Mouse (Mus musculus): ENCODE data around the gene Zscan4e. TPM values are rescaled to one million over a fixed set of nuclear protein-coding genes. Genes with fewer than 3 reads are reported as not detected.

Zscan4e gene
- polyA plus RNA-seq (2012; rRNA removed), result not detected in 2 replicates

GRCm38 (mm10) chr7:11310582-11310981, at the start of gene Zscan4e:
Gene Zscan4e (minus strand): TSS chr7:11310682.

Other genes starting within 250 kb of the Zscan4e start
- not detected in 2 replicates for gene Zscan4-ps1, start 241.0 kb downstream of the Zscan4e start, polyA plus RNA-seq (2012; rRNA removed)
- not detected in 2 replicates for gene Zscan4d, start 144.5 kb downstream of the Zscan4e start, polyA plus RNA-seq (2012; rRNA removed)
- gene Zscan4f, start 87.2 kb upstream of the Zscan4e start, polyA plus RNA-seq (2012; rRNA removed), result not detected in 2 replicates
- not detected in 2 replicates for gene Zscan4-ps2, start 203.6 kb upstream of the Zscan4e start, polyA plus RNA-seq (2012; rRNA removed)